Mouse (Mus musculus) olfactory bulb, adult 2 months (tissue): Measurements from ENCODE around the gene 6030445D17Rik. TPM values are rescaled to one million over a fixed set of nuclear protein-coding genes. Genes with fewer than 3 reads are reported as not detected.

Source experiments
- H3K27ac ChIP-seq: fragments of 200-500 bp; 2 replicates; pipeline ENCODE4 v1.5.1; 2012; ENCODE audit warnings: low read depth, low read length; ENCODE audit not compliant: insufficient read depth
- H3K4me1 ChIP-seq: fragments of 200-500 bp; 2 replicates; pipeline ENCODE4 v1.6.1; 2012; ENCODE audit warnings: low read length; ENCODE audit not compliant: control insufficient read depth, insufficient read depth
- H3K4me3 ChIP-seq: fragments of 200-500 bp; 2 replicates; pipeline ENCODE4 v1.5.1; 2012; ENCODE audit warnings: mild to moderate bottlenecking, low read depth, low read length, moderate library complexity; ENCODE audit not compliant: insufficient read depth
- CTCF ChIP-seq: fragments of 200-500 bp; IDR thresholded peaks from 2 replicates; pipeline ENCODE4 v1.5.1; 2012; ENCODE audit warnings: low read depth, mild to moderate bottlenecking, low read length, moderate library complexity; ENCODE audit not compliant: insufficient read depth
- POLR2A ChIP-seq: fragments of 200-500 bp; IDR thresholded peaks from 2 replicates; pipeline ENCODE4 v1.6.1; 2012; ENCODE audit warnings: mild to moderate bottlenecking, low read depth, low read length, moderate library complexity; ENCODE audit not compliant: insufficient read depth
- WGBS: fragments of 180-500 bp; shearing (Covaris S2); methylation state at CpG from one replicate; pipeline ENCODE4 v1.1.7; 2018; 5-methylcytosine and 5-hydroxymethylcytosine counted together
- polyA plus RNA-seq: library from polyadenylated mRNA; stranded (reverse); fragments of >200 nt; gene quantifications from 2 replicates; pipeline ENCODE4 v1.2.4, GENCODE M21; 2012; ENCODE audit warnings: low replicate concordance; ENCODE audit not compliant: missing spikeins, insufficient read depth, insufficient read length

Gene 6030445D17Rik
- polyA plus RNA-seq, 1 experiment: not detected

DNA sequence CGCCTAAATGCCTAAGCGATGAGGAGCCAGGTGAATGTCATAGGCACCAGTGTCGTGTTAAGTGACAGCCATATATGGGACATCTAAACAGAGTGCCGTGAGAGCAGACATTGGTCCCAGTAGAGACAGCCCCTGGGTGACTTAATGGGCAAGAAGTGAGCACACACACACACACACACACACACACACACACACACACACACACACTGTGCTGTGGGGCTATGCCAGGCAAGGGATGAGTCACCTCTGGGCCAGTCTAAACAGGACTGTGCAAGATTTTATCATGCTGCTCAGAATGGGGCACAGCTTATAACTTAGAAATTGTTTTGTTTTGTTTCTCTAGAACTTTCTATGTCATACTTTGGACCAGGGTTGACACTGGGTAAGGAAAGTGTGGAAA is 28.0 kb upstream of the 6030445D17Rik start:
- H3K4me1 ChIP-seq: no peaks in the 10 kb centered on the region
- H3K27ac ChIP-seq: no peak overlapping the region
- WGBS: 90% methylated on average over 4 of the region's 4 CpGs
- H3K4me3 ChIP-seq: no peak overlapping the region
- TF ChIP-seq CTCF (no peak), POLR2A (no peak)

GRCm38 (mm10) chr4:136439106-136439505 is 22.9 kb upstream of the 6030445D17Rik start:
- no peak for TF ChIP-seq POLR2A
- TF ChIP-seq CTCF: no peak
- WGBS: 84% methylated on average over 4 of the region's 4 CpGs
- H3K27ac ChIP-seq: no peak overlapping the region
- H3K4me1 ChIP-seq: no peaks in the 10 kb centered on the region
- H3K4me3 ChIP-seq: no peak overlapping the region

- H3K4me3 ChIP-seq: no peak overlapping the region
- no peak for TF ChIP-seq POLR2A
- no peaks in the 10 kb centered on the region for H3K4me1 ChIP-seq
- H3K27ac ChIP-seq: no peak overlapping the region
- 76% methylated on average over 15 of the region's 15 CpGs for WGBS
These were observed 20.6 kb upstream of the 6030445D17Rik start for GRCm38 (mm10) chr4:136441354-136442043.

GRCm38 (mm10) chr4:136444561-136444960 is 17.5 kb upstream of the 6030445D17Rik start:
- Histone ChIP-seq H3K27ac (no peak overlapping the region), H3K4me3 (no peak overlapping the region), H3K4me1 (no peaks in the 10 kb centered on the region)
- TF ChIP-seq POLR2A (no peak), CTCF (no peak)
- 69% methylated on average over 4 of the region's 4 CpGs for WGBS

- 96% methylated on average over 5 of the region's 5 CpGs for WGBS
- no peak overlapping the region for H3K4me3 ChIP-seq
- no peak overlapping the region for H3K27ac ChIP-seq
- no peaks in the 10 kb centered on the region for H3K4me1 ChIP-seq
- no peak for TF ChIP-seq CTCF
These were observed 12.3 kb upstream of the 6030445D17Rik start for GRCm38 (mm10) chr4:136449795-136450194.

GRCm38 (mm10) chr4:136450271-136450670 is 11.8 kb upstream of the 6030445D17Rik start:
- TF ChIP-seq POLR2A: no peak
- 91% methylated on average over 4 of the region's 4 CpGs for WGBS
- Histone ChIP-seq H3K27ac (no peak overlapping the region), H3K4me3 (no peak overlapping the region), H3K4me1 (no peaks in the 10 kb centered on the region)

DNA sequence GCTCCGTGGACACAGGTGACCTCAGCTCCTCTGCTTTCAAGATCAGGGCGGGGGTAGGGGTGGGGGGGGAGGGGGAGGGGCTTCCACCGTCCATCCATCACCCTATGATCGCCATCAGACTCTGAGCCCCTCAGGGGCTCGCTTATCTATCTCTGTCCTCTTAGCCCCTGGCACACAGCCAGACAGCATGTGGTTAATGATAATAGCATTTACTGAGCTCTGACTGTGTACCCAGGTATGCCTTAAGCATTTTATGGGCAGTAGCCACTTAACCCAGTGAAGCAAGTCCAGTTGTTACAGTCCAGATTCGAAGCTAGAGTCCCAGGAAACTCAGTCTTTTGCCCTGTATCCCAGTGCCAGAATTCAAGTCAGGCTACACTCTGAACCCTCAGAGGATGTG is 10.5 kb upstream of the 6030445D17Rik start:
- Histone ChIP-seq H3K27ac (no peak overlapping the region), H3K4me1 (no peaks in the 10 kb centered on the region), H3K4me3 (no peak overlapping the region)
- TF ChIP-seq CTCF: no peak
- no peak for TF ChIP-seq POLR2A
- 46% methylated on average over 6 of the region's 6 CpGs for WGBS

DNA sequence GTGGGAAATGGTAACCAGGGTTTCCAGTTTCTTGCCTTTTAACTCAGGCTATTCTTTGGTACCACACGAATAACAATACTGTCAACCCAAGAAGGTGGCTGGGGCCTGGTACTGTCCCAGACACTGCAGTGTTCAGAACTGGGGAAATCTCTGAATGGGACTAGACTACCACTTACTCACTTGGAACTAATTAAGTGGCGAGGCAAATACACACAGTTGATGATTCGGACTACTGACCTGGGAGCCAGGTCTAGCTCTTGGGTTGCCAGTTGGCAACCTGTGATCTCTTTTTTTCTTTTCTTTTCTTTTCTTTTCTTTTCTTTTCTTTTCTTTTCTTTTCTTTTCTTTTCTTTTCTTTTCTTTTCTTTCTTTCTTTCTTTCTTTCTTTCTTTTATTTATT is 9.8 kb upstream of the 6030445D17Rik start:
- Histone ChIP-seq H3K27ac (no peak overlapping the region), H3K4me3 (no peak overlapping the region), H3K4me1 (no peaks in the 10 kb centered on the region)
- TF ChIP-seq CTCF (no peak), POLR2A (no peak)
- WGBS: 88% methylated on average over 3 of the region's 3 CpGs

GRCm38 (mm10) chr4:136452792-136453191 is 9.3 kb upstream of the 6030445D17Rik start:
- Histone ChIP-seq H3K4me3 (no peak overlapping the region), H3K27ac (no peak overlapping the region), H3K4me1 (no peaks in the 10 kb centered on the region)
- TF ChIP-seq POLR2A (no peak), CTCF (no peak)
- whole genome bisulfite sequencing: 80% methylated on average over 5 of the region's 5 CpGs

- 4% methylated on average over 10 of the region's 10 CpGs for WGBS
- H3K4me3 ChIP-seq: peak overlapping the region; percentile 3; the same call in 1 of the 2 replicates
- H3K27ac ChIP-seq: no peak overlapping the region
These were observed 7.2 kb upstream of the 6030445D17Rik start for GRCm38 (mm10) chr4:136454850-136455260.

More at GRCm38 (mm10) chr4:136454850-136455260, 7.2 kb upstream of the 6030445D17Rik start:
- no peak for TF ChIP-seq POLR2A
- TF ChIP-seq CTCF: peak; percentile 57
- H3K4me1 ChIP-seq: no peaks in the 10 kb centered on the region
